Mouse (Mus musculus) skeletal muscle tissue, adult 2 months (tissue): Measurements from ENCODE around the gene Tagap.
"Not testable (repeated sequence)": the region's sequence is repeated elsewhere in the genome, so short reads cannot be mapped to it uniquely, and the experiment has no call there.

Source experiments
- DNase-seq: peaks from one replicate; pipeline ENCODE4 v3.0.0-alpha.2; 2012; ENCODE audit warnings: low read depth, low spot score

Gene Tagap

DNA sequence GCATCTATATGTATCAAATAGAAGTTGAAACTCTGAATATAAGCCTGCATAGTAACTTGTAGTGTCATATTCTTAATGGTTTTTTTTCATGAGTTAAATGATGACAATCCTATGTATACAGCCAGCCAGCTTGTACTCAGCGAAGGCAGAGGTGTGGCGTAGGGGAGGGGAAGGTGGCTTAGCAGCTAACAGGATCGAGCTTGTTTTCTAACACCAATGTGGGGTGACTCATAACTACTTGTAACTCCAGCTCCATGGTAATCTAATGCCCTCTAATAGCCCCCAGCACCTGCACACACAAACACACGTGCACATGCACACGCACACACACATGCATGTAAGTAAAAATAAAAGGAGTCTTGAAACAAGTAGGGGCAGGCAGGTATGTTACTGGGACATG lies 42.7 kb downstream of the Tagap start:
- not testable (repeated sequence) for DNase-seq

DNA sequence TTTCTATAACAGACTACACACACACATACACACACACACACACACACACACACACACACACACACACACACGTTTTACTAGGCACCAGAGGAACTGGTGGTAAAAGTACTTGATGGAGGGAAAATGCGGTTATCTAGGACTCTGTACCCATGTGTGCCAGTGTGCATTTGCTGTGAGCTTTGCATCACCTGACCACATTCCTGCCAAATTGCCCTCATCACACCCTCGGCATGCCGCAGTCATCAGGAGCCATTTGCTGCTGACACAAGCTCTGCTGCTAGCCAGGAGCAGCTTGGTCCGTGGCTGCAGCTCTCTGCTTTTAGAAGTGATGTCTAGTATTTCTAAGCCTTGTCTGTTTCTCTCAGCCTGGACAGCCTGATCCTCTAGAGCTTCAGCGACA lies 44.0 kb downstream of the Tagap start:
- not testable (repeated sequence) for DNase-seq

DNA sequence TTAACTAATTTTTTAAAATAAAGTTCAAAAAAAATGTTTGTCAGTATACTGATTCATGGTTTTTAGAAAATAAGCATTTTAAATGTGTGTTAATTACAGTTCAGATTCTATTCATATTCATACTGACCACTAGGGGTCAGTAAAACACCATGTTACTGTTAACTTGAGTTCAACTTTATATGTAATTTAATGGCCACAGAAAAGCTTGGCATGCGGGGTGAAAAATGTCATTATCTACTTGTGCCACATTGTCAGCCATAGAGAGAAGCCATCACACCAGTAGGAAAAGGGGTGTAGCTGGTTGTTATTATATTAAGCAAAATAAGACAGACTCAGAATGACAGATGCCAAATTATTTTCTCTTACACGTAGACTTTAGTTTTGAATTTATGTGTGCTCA lies 57.7 kb downstream of the Tagap start:
- DNase-seq: not testable (repeated sequence)
